In the genomic region with DNA sequence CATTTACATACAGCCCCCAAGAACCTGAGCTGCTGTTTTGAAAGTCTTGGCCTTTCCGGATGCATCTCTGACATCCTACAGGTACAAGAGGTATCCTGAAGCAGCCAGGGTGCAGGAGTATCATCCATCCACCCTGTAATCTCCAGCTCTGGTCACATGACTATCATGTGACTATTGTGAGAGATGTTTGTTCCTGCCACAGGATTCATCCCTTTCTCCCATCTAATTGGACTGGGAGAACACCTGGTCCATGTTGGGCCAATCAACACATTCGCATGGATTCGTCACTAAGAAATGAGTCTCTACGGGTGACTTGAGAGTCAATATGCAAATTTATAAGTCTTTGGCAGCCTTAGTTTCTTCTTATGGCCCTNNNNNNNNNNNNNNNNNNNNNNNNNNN, we compare ENCODE assay signal across 30 mouse cellular contexts. TPM values are rescaled to one million over a fixed set of nuclear protein-coding genes. Genes with fewer than 3 reads are reported as not detected.
DNase-seq lines count a peak whose midpoint lies in the region; TF ChIP-seq lines count a peak whose summit lies in the region.
"Had no signal": no experiment of that assay in that cellular context is flagged by ENCODE, and none has a peak within 500 bp of the region (broad histone marks: within the 10 kb centered on the region; RNA-seq: fewer than 3 reads in every experiment).

No protein-coding gene starts in this region.

- H3K9ac ChIP-seq in ES-E14 (ENCODE audit: insufficient read depth, low read depth, low read length, poor library complexity, severe bottlenecking), result no peak overlapping the region
- H3K9ac ChIP-seq: embryonic facial prominence, embryonic 13.5 days; forebrain, embryonic 13.5 days; heart, embryonic 12.5 days; heart, embryonic 15.5 days; hindbrain, embryonic 13.5 days; intestine, embryonic 15.5 days had no signal

- TF ChIP-seq CTCF in E14TG2a.4 (conservative IDR thresholded peaks at IDR 0.05; ENCODE audit: low read length), result no peak

- H3K27ac ChIP-seq in ES-E14 (ENCODE audit: insufficient read depth, low read depth, low read length, poor library complexity, severe bottlenecking), result no peak overlapping the region
- H3K27ac ChIP-seq: embryonic facial prominence, embryonic 10.5 days; embryonic facial prominence, embryonic 13.5 days; forebrain, embryonic 10.5 days; forebrain, embryonic 13.5 days; heart, embryonic 15.5 days; hindbrain, embryonic 10.5 days; hindbrain, embryonic 13.5 days; intestine, embryonic 15.5 days had no signal

- in situ Hi-C loops in ES-E14 (cut with MboI; ENCODE audit: low sequenced_read_pairs in 2 of 2, unreplicated experiment in 2 of 2), result loop anchor here in 1 of 2 experiments (25.0 kb wide), 1 partner anchor 399 kb away; no protein-coding TSS in a partner anchor

- H3K27me3 ChIP-seq in E14TG2a.4 (ENCODE audit: insufficient read depth, low read length), result no peaks in the 10 kb centered on the region
- H3K27me3 ChIP-seq: embryonic facial prominence, embryonic 13.5 days; forebrain, embryonic 13.5 days; heart, embryonic 12.5 days; heart, embryonic 15.5 days; hindbrain, embryonic 13.5 days; intestine, embryonic 15.5 days; Patski had no signal

- H3K36me3 ChIP-seq in E14TG2a.4 (ENCODE audit: insufficient read depth, low read length) (no peaks in the 10 kb centered on the region), ES-E14 (ENCODE audit: control insufficient read depth, insufficient read depth, low read length, poor library complexity, severe bottlenecking) (no peaks in the 10 kb centered on the region; the same call in 1 of the 2 replicates)
- H3K36me3 ChIP-seq: embryonic facial prominence, embryonic 10.5 days; embryonic facial prominence, embryonic 13.5 days; forebrain, embryonic 10.5 days; heart, embryonic 12.5 days; heart, embryonic 15.5 days; hindbrain, embryonic 10.5 days; hindbrain, embryonic 13.5 days; intestine, embryonic 15.5 days had no signal

- H3K4me1 ChIP-seq in E14TG2a.4 (replicated peaks; ENCODE audit: low read depth, low read length) (peaks cover 20% of the 10 kb centered on the region), ES-E14 (ENCODE audit: control insufficient read depth in 2 of 2, insufficient read depth in 2 of 2, low read length in 2 of 2, poor library complexity in 1 of 2) (peaks cover 0 to 5% of the 10 kb centered on the region in 2 experiments; a peak in 1 of 4 replicates)
- H3K4me1 ChIP-seq: embryonic facial prominence, embryonic 10.5 days; embryonic facial prominence, embryonic 13.5 days; forebrain, embryonic 10.5 days; forebrain, embryonic 13.5 days; heart, embryonic 12.5 days; hindbrain, embryonic 10.5 days; hindbrain, embryonic 13.5 days; intestine, embryonic 15.5 days had no signal

- peaks cover 14% of the 10 kb centered on the region for H3K9me3 ChIP-seq in E14TG2a.4 (ENCODE audit: low read length)
- no peaks in the 10 kb centered on the region for H3K9me3 ChIP-seq in ES-E14 (ENCODE audit: control insufficient read depth, insufficient read depth, low read depth, low read length)
- H3K9me3 ChIP-seq: intestine, embryonic 15.5 days had no signal

- peak; percentile 33 for DNase-seq in ES-E14 (ENCODE audit: low read depth, low spot score)
- DNase-seq in ZHBTc4 (ENCODE audit: low read depth, low spot score), result peak; percentile 81
- DNase-seq in adrenal gland, postnatal 36 days, result no peak
- DNase-seq in adrenal gland, adult 18-20 months (ENCODE audit: low spot score in 2 of 2), result no peak
- DNase-seq in frontal cortex, adult 2 months (ENCODE audit: extremely low spot score in 1 of 2, low spot score in 1 of 2), result no peak
- DNase-seq: adrenal gland, postnatal 10 days; B cell, adult 2 months; cerebellum, adult 11 months; cerebellum, adult 2 months; cerebellum, postnatal 10 days; cerebellum, postnatal 36 days; embryo, embryonic 11 days; gastrocnemius, postnatal 25 days; heart, adult 18-20 months; heart, postnatal 10 days; heart, postnatal 36 days; kidney, adult 11 months; kidney, adult 9 months had no signal

- H3K4me3 ChIP-seq in E14TG2a.4 (replicated peaks; ENCODE audit: low read length) (peak overlapping the region; percentile 35; the same call in 1 of the 2 replicates), ES-E14 (ENCODE audit: insufficient read depth in 1 of 2, low read depth in 1 of 2, low read length in 2 of 2, poor library complexity in 1 of 2, severe bottlenecking in 1 of 2) (peak overlapping the region in 1 of 2 experiments; percentile 27; a peak in 3 of 4 replicates)
- H3K4me3 ChIP-seq: embryonic facial prominence, embryonic 10.5 days; embryonic facial prominence, embryonic 13.5 days; forebrain, embryonic 10.5 days; forebrain, embryonic 13.5 days; heart, embryonic 12.5 days; heart, embryonic 15.5 days; hindbrain, embryonic 10.5 days; hindbrain, embryonic 13.5 days; intestine, embryonic 15.5 days had no signal

TF ChIP-seq in ES-E14, 5 proteins besides CTCF, POLR2A, EP300 and RAD21:
- TF ChIP-seq HCFC1 (IDR thresholded peaks at IDR 0.05; ENCODE audit: borderline replicate concordance, insufficient read depth, low read length) (no peak), ZNF384 (IDR thresholded peaks at IDR 0.05; ENCODE audit: low read depth, low read length) (no peak), ZC3H11A (IDR thresholded peaks at IDR 0.05; ENCODE audit: borderline replicate concordance, low read depth, low read length) (no peak), MAFK (IDR thresholded peaks at IDR 0.05; ENCODE audit: insufficient read depth, low read depth, low read length) (no peak), CHD2 (IDR thresholded peaks at IDR 0.05; ENCODE audit: low read depth, low read length) (no peak)

RNA-seq across cellular contexts. Expression of a gene that starts 23.8 kb away (rescaled TPM):
- 44.0 and 45.7 TPM in 2 replicates for total RNA-seq in ES-E14 (2012; rRNA removed)
- total RNA-seq in adrenal gland, postnatal 36 days (2021), result 10 to 100 TPM; 33.9 to 40.8 TPM
- total RNA-seq in adrenal gland, adult 18-20 months (2021), result 10 to 100 TPM; 32.5 to 45.4 TPM
- 22.3 and 22.7 TPM in 2 replicates for polyA plus RNA-seq in frontal cortex, adult 2 months (2012; rRNA removed)

RNA-seq across cellular contexts. Expression of a gene that starts 24.1 kb away (rescaled TPM):
- total RNA-seq in ES-E14 (2012; rRNA removed), result 52.4 and 75.8 TPM in 2 replicates
- 10 to 100 TPM; 61.1 to 72.5 TPM for total RNA-seq in adrenal gland, postnatal 36 days (2021)
- 10 to 100 TPM; 56.0 to 61.3 TPM for total RNA-seq in adrenal gland, adult 18-20 months (2021)
- 35.4 and 39.4 TPM in 2 replicates for polyA plus RNA-seq in frontal cortex, adult 2 months (2012; rRNA removed)

RNA-seq across cellular contexts. Expression of a gene that starts 32.6 kb away (rescaled TPM):
- 0.05 TPM in 1 of 2 replicates, not detected in the other for total RNA-seq in ES-E14 (2012; rRNA removed)
- 1 to 10 TPM; 5.3 to 9.9 TPM for total RNA-seq in adrenal gland, postnatal 36 days (2021)
- total RNA-seq in adrenal gland, adult 18-20 months (2021), result 10 to 100 TPM in 1 of 2 experiments, 1 to 10 TPM in 1; 9.1 to 10.7 TPM
- polyA plus RNA-seq in frontal cortex, adult 2 months (2012; rRNA removed), result 1.3 and 1.5 TPM in 2 replicates
- polyA plus RNA-seq: activated CD4-positive, CD25-positive, alpha-beta regulatory T cell, adult 4 months had no signal

Comparison
In these comparisons a context has a peak if more than half of its experiments do, and no peak if none do; other contexts are left out.
1. DNase-seq: peak in ES-E14 (single experiment) and ZHBTc4 (single experiment); none in adrenal gland, postnatal 36 days (0 of 2), adrenal gland, adult 18-20 months (0 of 2) and frontal cortex, adult 2 months (0 of 2).